Mouse (Mus musculus) cerebellum, adult 2 months (tissue): ENCODE measurements at regions not wholly inside any gene's neighbourhood (a gene's known extent, or its start where the extent isn't known, plus 50 kb on each side); places are given as distances from the start of the nearest gene placed in this dataset.

Experiments
- DNase-seq, 2 experiments: peaks; one replicate each; pipeline ENCODE4 v3.0.0; 2021
- H3K27ac ChIP-seq: fragments of 200-500 bp; 2 replicates; pipeline ENCODE4 v1.5.1; 2012; ENCODE audit warnings: low read length, control low read depth, inconsistent platforms; ENCODE audit not compliant: insufficient read depth
- H3K27me3 ChIP-seq: fragments of 200-500 bp; 2 replicates; pipeline ENCODE4 v1.6.1; 2012; ENCODE audit warnings: inconsistent platforms, mild to moderate bottlenecking, low read length, moderate library complexity; ENCODE audit not compliant: control insufficient read depth, insufficient read depth
- H3K4me1 ChIP-seq: fragments of 200-500 bp; 2 replicates; pipeline ENCODE4 v1.6.1; 2011; ENCODE audit warnings: low read length; ENCODE audit not compliant: control insufficient read depth, insufficient read depth
- H3K4me3 ChIP-seq: fragments of 200-500 bp; replicated peaks from 2 replicates; pipeline ENCODE3; 2011; ENCODE audit warnings: mild to moderate bottlenecking, low read depth, low read length, control low read depth; ENCODE audit not compliant: insufficient read depth
- CTCF ChIP-seq: fragments of 200-500 bp; IDR thresholded peaks from 2 replicates; pipeline ENCODE4 v1.5.1; 2011; ENCODE audit warnings: low read depth, mild to moderate bottlenecking, control low read depth, low read length, moderate library complexity, borderline replicate concordance; ENCODE audit not compliant: insufficient read depth
- POLR2A ChIP-seq: fragments of 200-500 bp; IDR thresholded peaks from 2 replicates; pipeline ENCODE4 v1.6.1; 2011; ENCODE audit warnings: low read length, control low read depth, borderline replicate concordance; ENCODE audit not compliant: insufficient read depth
- WGBS: fragments of 180-500 bp; shearing (Covaris S2); methylation state at CpG from one replicate; pipeline ENCODE4 v1.1.7; 2018; 5-methylcytosine and 5-hydroxymethylcytosine counted together

- 78% methylated on average over 3 of the region's 3 CpGs for WGBS
- Histone ChIP-seq H3K4me1 (no peaks in the 10 kb centered on the region), H3K27me3 (no peaks in the 10 kb centered on the region), H3K4me3 (no peak overlapping the region), H3K27ac (no peak overlapping the region)
- no peak for DNase-seq
- no peak for TF ChIP-seq CTCF
- no peak for TF ChIP-seq POLR2A
Measured at GRCm38 (mm10) chr6:16963958-16964357, 65.7 kb upstream of the Tfec start.

- no peaks in the 10 kb centered on the region for H3K4me1 ChIP-seq
- TF ChIP-seq POLR2A: no peak
- TF ChIP-seq CTCF: no peak
- H3K4me3 ChIP-seq: no peak overlapping the region
- no peak overlapping the region for H3K27ac ChIP-seq
- no peaks in the 10 kb centered on the region for H3K27me3 ChIP-seq
- 77% methylated on average over 3 of the region's 3 CpGs for WGBS
- no peak for DNase-seq
Measured at GRCm38 (mm10) chr6:16958102-16958501, 59.9 kb upstream of the Tfec start.

GRCm38 (mm10) chr6:16956771-16957435 is 58.7 kb upstream of the Tfec start:
- Histone ChIP-seq H3K27ac (no peak overlapping the region), H3K27me3 (no peaks in the 10 kb centered on the region), H3K4me1 (no peaks in the 10 kb centered on the region), H3K4me3 (no peak overlapping the region)
- TF ChIP-seq POLR2A: no peak
- no peak for DNase-seq
- 26% methylated on average over 6 of the region's 6 CpGs for WGBS
